Mouse (Mus musculus) midbrain, embryonic 15.5 days (tissue): ENCODE measurements around the gene T. TPM values are rescaled to one million over a fixed set of nuclear protein-coding genes. Genes with fewer than 3 reads are reported as not detected.
A peak's percentile ranks its signal among the peaks of the same experiment; 100 is the strongest.
"Not testable (repeated sequence)": the region's sequence is repeated elsewhere in the genome, so short reads cannot be mapped to it uniquely, and the experiment has no call there.

Experiments used
- ATAC-seq: fragments of 200-750 bp; cut with Nextera tagmentation; replicated peaks from 2 replicates; pipeline ENCODE4 v1.8.0; 2017; ENCODE audit warnings: moderate TSS enrichment
- H3K27ac ChIP-seq: fragments of 300-500 bp; sonication (generic); 2 replicates; pipeline ENCODE4 v1.5.1; 2015; ENCODE audit warnings: mild to moderate bottlenecking, inconsistent platforms
- H3K27me3 ChIP-seq: fragments of 300-500 bp; sonication (generic); replicated peaks from 2 replicates; pipeline ENCODE4 v1.6.1; 2015; ENCODE audit warnings: inconsistent platforms
- H3K36me3 ChIP-seq: fragments of 300-500 bp; sonication (generic); replicated peaks from 2 replicates; pipeline ENCODE4 v1.6.1; 2015; ENCODE audit warnings: inconsistent platforms
- H3K4me1 ChIP-seq: fragments of 300-500 bp; sonication (generic); 2 replicates; pipeline ENCODE4 v1.6.1; 2015; ENCODE audit warnings: inconsistent platforms
- H3K4me2 ChIP-seq: fragments of 300-500 bp; sonication (generic); 2 replicates; pipeline ENCODE4 v1.6.1; 2015; ENCODE audit warnings: inconsistent platforms, mild to moderate bottlenecking, moderate library complexity
- H3K4me3 ChIP-seq: fragments of 300-500 bp; sonication (generic); 2 replicates; pipeline ENCODE4 v1.5.1; 2015; ENCODE audit warnings: mild to moderate bottlenecking, inconsistent platforms
- H3K9ac ChIP-seq: fragments of 300-500 bp; sonication (generic); 2 replicates; pipeline ENCODE4 v1.6.1; 2015; ENCODE audit warnings: mild to moderate bottlenecking, inconsistent platforms
- H3K9me3 ChIP-seq: fragments of 300-500 bp; sonication (generic); 2 replicates; pipeline ENCODE4 v1.6.1; 2016; ENCODE audit warnings: inconsistent platforms
- WGBS: fragments of 180-500 bp; shearing (Covaris S2); methylation state at CpG from one replicate; pipeline ENCODE4 v1.1.7; 2015; ENCODE audit warnings: mixed read lengths; 5-methylcytosine and 5-hydroxymethylcytosine counted together
- polyA plus RNA-seq: library from polyadenylated mRNA; unstranded; fragments of >200 nt; fragmentation: Nextera tagmentation; extraction: Ambion mirVana; gene quantifications from 2 replicates; pipeline ENCODE4 v1.2.1, GENCODE M21; 2015

T gene
- 0.56 and 0.61 TPM in 2 replicates for polyA plus RNA-seq

DNA sequence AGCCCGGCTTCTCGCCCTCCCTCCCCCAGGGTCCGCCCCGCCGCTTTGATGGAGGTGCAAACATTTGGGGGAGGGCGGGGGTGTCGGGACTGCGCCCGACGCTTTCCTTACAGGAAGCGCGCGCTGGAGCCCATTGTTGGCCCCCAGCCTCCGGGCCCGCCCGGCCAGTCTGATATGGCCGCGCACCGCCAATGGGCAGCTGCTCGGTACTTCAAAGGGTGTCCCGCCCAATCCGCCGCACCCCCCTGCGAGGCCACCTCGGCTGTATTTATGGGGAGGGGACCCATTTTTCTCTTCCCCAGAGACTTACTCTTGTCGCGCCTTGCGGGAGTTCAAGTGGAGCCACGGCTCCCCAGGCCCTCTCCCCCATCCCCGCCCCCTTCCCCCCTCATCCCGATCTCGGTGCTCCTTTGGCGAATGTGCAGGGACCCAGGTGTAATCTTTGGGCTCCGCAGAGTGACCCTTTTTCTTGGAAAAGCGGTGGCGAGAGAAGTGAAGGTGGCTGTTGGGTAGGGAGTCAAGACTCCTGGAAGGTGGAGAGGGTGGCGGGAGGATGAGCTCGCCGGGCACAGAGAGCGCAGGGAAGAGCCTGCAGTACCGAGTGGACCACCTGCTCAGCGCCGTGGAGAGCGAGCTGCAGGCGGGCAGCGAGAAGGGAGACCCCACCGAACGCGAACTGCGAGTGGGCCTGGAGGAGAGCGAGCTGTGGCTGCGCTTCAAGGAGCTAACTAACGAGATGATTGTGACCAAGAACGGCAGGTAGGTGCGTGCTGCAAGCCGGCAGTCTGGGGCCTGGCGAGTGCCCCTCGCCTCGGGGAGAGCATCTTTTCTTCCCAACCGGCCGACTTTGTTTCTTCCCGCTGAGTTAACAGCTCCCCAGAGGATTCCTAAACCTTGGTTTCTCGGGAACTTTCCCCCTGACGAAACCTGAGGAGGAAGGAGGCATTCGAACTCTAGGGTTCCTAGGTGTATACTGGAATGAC is at the start of gene T:
T (plus strand) TSS at position 446 of the 983 bp plus-strand sequence.
- Histone ChIP-seq H3K4me3 (peak within 1 kb of the TSS; percentile 22), H3K36me3 (no peaks in the 10 kb centered on the region), H3K9ac (no peak within 1 kb of the TSS), H3K27me3 (peaks cover 98% of the 10 kb centered on the region), H3K9me3 (no peaks in the 10 kb centered on the region), H3K4me1 (peaks cover 23% of the 10 kb centered on the region), H3K4me2 (peak within 1 kb of the TSS; percentile 45), H3K27ac (no peak within 1 kb of the TSS)
- WGBS, result under 1% methylated on average over 63 of the region's 65 CpGs
- ATAC-seq, result no peak

DNA sequence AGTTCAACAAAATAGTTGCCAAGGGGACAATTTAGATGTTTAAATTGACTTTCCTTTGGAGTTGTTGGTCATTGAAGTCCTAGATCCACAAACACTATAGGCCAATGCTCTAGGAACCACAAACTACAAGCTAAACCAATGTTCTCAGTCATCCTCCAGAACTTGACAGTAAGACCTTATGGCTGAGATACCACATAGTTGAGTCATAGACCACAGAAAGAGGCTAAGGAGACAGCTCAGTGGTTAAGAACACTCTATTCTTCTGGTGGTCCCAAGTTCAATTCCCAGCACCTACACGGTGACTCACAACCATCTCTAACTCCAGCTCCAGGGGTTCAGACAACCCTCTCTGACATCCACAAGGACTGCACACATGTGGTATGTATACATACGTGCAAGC is 48.8 kb upstream of the T start:
- WGBS, result 91% methylated on average over 2 of the region's 2 CpGs
- Histone ChIP-seq H3K4me3 (no peak overlapping the region), H3K4me1 (peaks cover 8% of the 10 kb centered on the region), H3K36me3 (no peaks in the 10 kb centered on the region), H3K9ac (no peak overlapping the region), H3K27ac (no peak overlapping the region), H3K4me2 (no peak overlapping the region), H3K27me3 (peaks cover 16% of the 10 kb centered on the region), H3K9me3 (no peaks in the 10 kb centered on the region)
- no peak for ATAC-seq

DNA sequence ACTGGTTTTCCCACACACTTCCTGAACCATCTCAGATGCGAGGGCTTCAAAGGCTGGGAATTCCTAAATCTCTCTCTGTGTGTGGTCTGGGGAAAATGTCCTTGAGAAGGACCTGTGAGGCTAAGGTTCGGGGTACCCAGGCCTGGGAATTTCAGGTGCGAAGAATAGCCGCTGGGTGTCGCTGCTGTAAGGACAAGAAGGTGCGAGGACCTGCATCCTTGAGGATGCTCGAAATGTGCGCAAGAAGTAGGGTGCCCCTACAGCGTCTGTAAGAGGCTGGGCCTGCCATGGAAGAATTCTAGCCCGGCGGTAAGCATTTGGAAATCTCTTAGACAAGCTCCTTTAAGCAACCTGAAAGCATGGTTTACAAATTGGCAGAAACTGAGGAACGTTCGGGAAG is 45.8 kb upstream of the T start:
- H3K4me3 ChIP-seq, result peak overlapping the region; percentile 36
- H3K9me3 ChIP-seq, result no peaks in the 10 kb centered on the region
- peaks cover 8% of the 10 kb centered on the region for H3K4me1 ChIP-seq
- peak overlapping the region; percentile 33; the same call in 1 of the 2 replicates for H3K9ac ChIP-seq
- peak; percentile 73; the same call in 1 of the 2 replicates for ATAC-seq
- peak overlapping the region; percentile 56 for H3K4me2 ChIP-seq
- WGBS, result 2% methylated on average over 13 of the region's 13 CpGs
- no peak overlapping the region for H3K27ac ChIP-seq
- H3K36me3 ChIP-seq, result no peaks in the 10 kb centered on the region
- H3K27me3 ChIP-seq, result peaks cover 27% of the 10 kb centered on the region

DNA sequence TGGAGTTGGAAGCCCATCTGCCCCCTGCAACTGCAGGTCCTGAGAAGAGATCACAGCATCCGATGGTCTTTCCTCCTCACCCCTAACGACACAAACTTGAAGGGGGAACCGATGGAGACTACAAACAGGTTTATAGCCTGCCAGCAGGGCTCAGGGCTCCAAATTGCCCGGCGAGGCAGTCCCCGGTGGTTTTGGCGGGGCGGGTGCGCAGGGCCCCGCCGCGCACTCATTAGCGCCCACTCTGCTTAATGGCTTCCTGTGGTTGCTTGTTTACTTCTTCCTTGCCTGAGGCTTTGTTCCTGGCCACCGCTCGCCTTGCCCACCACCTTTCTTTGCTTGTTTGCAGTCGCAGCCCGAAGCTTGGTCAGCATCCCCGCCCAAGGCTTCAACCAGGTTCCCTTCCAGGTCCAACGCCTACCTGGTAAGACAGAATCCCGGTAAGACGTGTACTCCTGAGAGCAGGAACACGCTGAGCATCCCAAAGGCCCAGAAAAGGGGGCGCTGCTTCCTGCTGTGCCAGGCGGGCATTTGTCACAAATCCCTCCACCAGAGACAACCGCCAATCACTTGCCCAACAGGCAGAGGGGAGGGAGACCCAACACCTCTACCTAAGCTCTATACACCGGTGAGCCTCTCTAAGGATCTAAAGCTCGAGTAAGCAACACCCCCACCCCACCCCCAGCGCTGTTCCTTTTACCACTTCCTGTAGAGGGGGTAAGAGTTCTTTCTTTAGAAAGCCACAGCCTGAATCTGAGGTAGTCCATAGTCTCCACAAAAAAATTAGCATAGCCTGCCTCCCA is 45.0 kb upstream of the T start:
- Histone ChIP-seq H3K9me3 (no peaks in the 10 kb centered on the region), H3K4me3 (peak overlapping the region; percentile 36), H3K4me2 (peak overlapping the region; percentile 56), H3K27ac (peak overlapping the region; percentile 23; the same call in 1 of the 2 replicates), H3K9ac (peak overlapping the region; percentile 33), H3K36me3 (no peaks in the 10 kb centered on the region), H3K4me1 (peaks cover 8% of the 10 kb centered on the region), H3K27me3 (peaks cover 27% of the 10 kb centered on the region)
- WGBS, result 1% methylated on average over 28 of the region's 28 CpGs
- peak; percentile 70 for ATAC-seq

DNA sequence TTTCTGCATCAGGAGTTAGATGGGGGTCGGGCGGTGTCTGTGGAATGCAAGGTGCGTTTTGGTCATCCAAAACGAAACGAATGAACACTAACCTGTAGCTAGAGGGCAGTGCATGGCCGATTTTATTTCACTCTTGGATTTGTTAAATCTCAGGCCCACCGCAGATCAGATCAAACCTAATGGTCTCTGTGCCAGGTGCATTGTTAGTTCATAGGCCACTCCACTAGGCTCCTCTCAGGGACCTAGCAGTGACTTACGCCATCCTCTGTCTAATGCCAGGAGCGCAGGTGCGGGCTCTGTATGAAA is 44.5 kb upstream of the T start:
- Histone ChIP-seq H3K27me3 (peaks cover 27% of the 10 kb centered on the region), H3K4me1 (peaks cover 8% of the 10 kb centered on the region), H3K27ac (no peak overlapping the region), H3K9ac (peak overlapping the region; percentile 33; the same call in 1 of the 2 replicates), H3K9me3 (no peaks in the 10 kb centered on the region), H3K36me3 (no peaks in the 10 kb centered on the region), H3K4me2 (peak overlapping the region; percentile 56), H3K4me3 (peak overlapping the region; percentile 36)
- WGBS, result 10% methylated on average over 10 of the region's 10 CpGs
- ATAC-seq, result peak; percentile 31; the same call in 1 of the 2 replicates

DNA sequence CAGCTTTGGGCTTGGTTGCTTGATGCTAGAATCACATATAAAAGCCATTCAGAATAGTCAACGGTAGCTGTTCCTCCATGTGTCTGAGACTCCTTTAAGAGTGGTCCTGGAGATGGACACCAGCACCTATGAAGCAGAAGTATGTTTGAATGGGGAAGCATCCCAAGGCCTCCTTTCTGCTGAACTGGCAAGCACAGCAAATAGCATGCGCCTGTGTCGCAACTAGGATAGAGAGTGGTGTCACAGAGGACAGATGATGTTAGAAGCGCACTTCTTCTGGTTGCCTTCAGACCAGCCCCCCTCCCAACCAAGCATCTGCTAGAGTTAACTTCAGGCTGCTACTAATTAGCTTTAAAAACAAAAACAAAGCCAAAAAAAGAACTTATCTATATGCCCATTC is 43.7 kb upstream of the T start:
- Histone ChIP-seq H3K4me3 (no peak overlapping the region), H3K36me3 (no peaks in the 10 kb centered on the region), H3K4me2 (no peak overlapping the region), H3K9me3 (no peaks in the 10 kb centered on the region), H3K4me1 (peaks cover 8% of the 10 kb centered on the region), H3K9ac (no peak overlapping the region), H3K27ac (no peak overlapping the region), H3K27me3 (peaks cover 27% of the 10 kb centered on the region)
- 62% methylated on average over 4 of the region's 4 CpGs for WGBS
- no peak for ATAC-seq

DNA sequence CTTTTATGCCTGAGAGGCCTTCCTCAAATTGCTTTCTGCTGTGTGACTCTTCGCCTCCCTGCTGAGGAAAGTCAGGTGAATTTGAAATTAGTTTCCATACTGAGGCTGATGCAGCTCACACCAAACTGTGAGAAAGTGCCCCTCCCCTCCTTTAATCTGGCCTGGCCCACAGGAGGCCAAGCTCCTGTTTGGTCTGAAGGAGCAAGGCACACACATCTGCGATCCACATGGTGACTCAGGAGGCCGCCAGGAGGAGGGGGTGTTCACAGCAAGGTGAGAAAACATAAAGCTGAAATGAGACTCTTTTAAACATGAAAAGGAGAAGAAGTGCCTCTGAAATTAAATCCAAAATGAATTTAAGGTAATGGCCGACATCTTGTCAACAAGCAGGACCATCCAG is 37.9 kb upstream of the T start:
- H3K9me3 ChIP-seq, result no peaks in the 10 kb centered on the region
- no peaks in the 10 kb centered on the region for H3K4me1 ChIP-seq
- no peak for ATAC-seq
- no peak overlapping the region for H3K27ac ChIP-seq
- H3K27me3 ChIP-seq, result 0 out of 2 replicates have a peak, but pooled peaks cover 3% of the 10 kb centered on the region
- H3K4me3 ChIP-seq, result no peak overlapping the region
- no peak overlapping the region for H3K9ac ChIP-seq
- 64% methylated on average over 4 of the region's 4 CpGs for WGBS
- H3K4me2 ChIP-seq, result no peak overlapping the region
- no peaks in the 10 kb centered on the region for H3K36me3 ChIP-seq

DNA sequence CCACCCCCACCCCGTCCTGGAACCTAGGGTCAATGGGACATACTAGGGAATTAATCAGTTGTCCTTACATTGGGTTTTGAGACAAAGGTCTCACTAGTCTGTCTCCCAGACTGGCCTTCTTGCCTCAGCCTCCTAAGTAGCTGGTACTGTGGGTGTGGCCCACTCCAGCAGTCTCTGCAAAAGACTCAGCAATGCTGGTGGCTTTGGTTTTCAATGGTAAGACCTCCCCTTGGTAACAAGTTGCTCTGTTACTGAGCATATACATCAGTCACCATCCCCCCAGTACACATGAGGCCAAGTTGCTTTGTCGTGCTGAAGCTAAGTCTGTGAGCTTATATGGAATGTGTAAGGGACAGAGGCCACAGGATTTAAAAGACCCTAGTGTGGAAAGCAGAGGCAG is 36.3 kb upstream of the T start:
- no peak overlapping the region for H3K4me2 ChIP-seq
- no peaks in the 10 kb centered on the region for H3K9me3 ChIP-seq
- H3K9ac ChIP-seq, result no peak overlapping the region
- 54% methylated on average over 2 of the region's 2 CpGs for WGBS
- no peaks in the 10 kb centered on the region for H3K27me3 ChIP-seq
- no peak for ATAC-seq
- no peak overlapping the region for H3K27ac ChIP-seq
- no peaks in the 10 kb centered on the region for H3K4me1 ChIP-seq
- no peak overlapping the region for H3K4me3 ChIP-seq
- no peaks in the 10 kb centered on the region for H3K36me3 ChIP-seq

DNA sequence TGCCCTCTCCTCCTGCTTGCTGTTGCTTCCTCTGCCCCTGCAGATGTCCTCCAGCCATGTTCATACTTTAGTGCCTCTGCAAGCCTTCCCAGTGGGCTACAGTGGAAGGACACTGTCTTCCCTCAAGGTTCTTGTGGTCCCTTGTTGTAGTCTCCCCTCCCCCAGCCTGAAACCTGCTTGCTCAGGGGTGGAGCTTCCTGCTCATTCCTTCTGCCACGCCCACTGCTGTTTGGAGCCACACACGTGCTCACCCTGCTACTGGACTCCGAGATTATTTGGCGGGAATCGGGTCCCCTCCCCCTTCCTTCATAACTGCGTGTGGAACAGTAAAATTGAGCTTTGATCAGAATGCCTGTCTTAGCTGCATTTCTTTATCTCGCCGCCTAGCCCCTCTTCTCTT is 30.3 kb upstream of the T start:
- H3K4me1 ChIP-seq, H3K9me3 ChIP-seq, H3K27ac ChIP-seq, H3K4me3 ChIP-seq, H3K4me2 ChIP-seq, H3K9ac ChIP-seq, H3K36me3 ChIP-seq, H3K27me3 ChIP-seq, ATAC-seq: not testable (repeated sequence)
- 64% methylated on average over 8 of the region's 8 CpGs for WGBS

DNA sequence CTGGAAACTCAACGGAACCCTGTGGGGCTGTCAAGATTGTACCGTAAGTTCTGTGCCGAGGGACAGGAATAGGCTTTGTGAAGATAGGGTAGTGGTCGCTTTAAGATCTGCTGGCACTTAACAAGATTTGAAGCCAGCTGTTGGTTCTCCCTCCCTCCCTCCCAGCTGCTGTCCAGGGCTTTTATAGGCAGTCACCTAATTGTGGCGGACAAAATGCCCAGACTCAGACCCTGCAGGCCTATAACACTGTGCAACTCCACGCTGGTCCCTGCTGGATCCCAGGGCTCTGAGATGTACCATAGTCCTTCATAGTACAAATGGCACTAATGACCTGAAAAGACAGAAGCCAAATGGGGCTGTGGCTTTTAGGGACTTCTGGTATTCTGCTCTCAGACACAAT is 27.9 kb upstream of the T start:
- no peak for ATAC-seq
- Histone ChIP-seq H3K27ac (no peak overlapping the region), H3K4me2 (no peak overlapping the region), H3K9me3 (no peaks in the 10 kb centered on the region), H3K4me3 (no peak overlapping the region), H3K36me3 (no peaks in the 10 kb centered on the region), H3K9ac (no peak overlapping the region), H3K27me3 (no peaks in the 10 kb centered on the region), H3K4me1 (peaks cover 9% of the 10 kb centered on the region)
- 21% methylated on average over 6 of the region's 6 CpGs for WGBS

DNA sequence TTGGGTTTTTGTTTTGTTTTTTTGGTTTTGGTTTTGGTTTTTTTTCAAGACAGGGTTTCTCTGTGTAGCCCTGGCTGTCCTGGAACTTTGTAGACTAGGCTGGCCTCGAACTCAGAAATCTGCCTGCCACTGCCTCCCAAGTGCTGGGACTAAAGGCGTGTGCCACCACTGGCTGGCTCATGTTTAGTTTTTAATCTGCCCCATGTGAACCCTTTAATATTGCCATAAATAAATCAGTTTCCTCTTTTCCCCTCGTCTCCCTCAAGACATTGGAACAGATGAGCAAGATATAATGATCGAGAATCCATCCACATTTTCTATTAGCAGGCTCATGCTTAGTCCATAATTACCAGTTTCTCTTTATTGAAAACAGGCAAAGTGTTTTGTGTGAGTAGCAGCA is 26.2 kb upstream of the T start:
- not testable (repeated sequence) for H3K4me1 ChIP-seq, ATAC-seq, H3K4me3 ChIP-seq, H3K4me2 ChIP-seq, H3K36me3 ChIP-seq, H3K27me3 ChIP-seq, H3K9me3 ChIP-seq, H3K27ac ChIP-seq, H3K9ac ChIP-seq
- WGBS, result 64% methylated on average over 4 of the region's 4 CpGs

DNA sequence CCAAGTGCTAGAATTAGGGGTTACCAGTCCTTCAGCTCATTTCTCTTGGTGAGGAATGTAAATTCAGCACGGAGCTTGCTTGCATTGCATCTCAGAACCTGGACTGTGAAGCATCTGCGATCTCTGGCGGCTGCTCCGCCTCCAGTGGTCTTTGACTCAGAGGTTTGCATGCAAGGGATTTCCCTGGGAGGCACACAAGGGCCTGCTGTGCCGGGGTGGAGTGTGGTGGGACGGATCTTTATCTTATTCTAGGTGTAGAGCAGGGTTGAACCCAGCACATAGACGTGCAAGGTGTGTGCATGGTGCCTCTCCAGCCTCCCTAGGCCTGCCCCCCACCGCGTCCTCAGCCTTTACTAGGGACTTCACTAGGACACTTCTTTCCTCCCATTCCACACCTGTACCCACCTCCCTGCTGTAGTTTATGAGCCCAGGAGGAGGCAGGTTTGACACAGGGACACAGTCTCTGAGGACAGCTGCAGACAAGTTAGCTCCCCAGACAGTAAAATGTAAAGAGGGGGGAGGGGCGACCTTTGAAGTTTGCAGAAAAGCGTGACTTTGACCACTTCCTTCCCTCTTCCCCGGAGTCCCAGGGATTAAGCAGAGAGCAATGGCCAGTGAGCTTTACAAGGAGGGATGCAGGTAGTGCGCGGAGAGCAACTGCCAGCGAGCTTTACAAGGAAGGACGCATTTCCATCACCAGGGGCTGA is 25.5 kb upstream of the T start:
- no peak for ATAC-seq
- Histone ChIP-seq H3K9ac (no peak overlapping the region), H3K4me3 (no peak overlapping the region), H3K4me2 (no peak overlapping the region), H3K27ac (no peak overlapping the region), H3K36me3 (no peaks in the 10 kb centered on the region), H3K9me3 (no peaks in the 10 kb centered on the region), H3K27me3 (no peaks in the 10 kb centered on the region), H3K4me1 (peaks cover 9% of the 10 kb centered on the region)
- WGBS, result 6% methylated on average over 16 of the region's 16 CpGs
